Mouse (Mus musculus) forebrain, embryonic 11.5 days (tissue): Measurements from ENCODE around the gene Cxcr2. TPM values are rescaled to one million over a fixed set of nuclear protein-coding genes. Genes with fewer than 3 reads are reported as not detected.

Experiments
- ATAC-seq: fragments of 200-750 bp; cut with Nextera tagmentation; replicated peaks from 2 replicates; pipeline ENCODE4 v1.8.0; 2017; ENCODE audit warnings: moderate TSS enrichment; ENCODE audit not compliant: low FRiP score
- DNase-seq: peaks from one replicate; pipeline ENCODE4 v3.0.0-alpha.2; 2017; ENCODE audit warnings: low spot score
- H3K27ac ChIP-seq: fragments of 300-500 bp; sonication (generic); 2 replicates; pipeline ENCODE4 v1.5.1; 2014; ENCODE audit warnings: low read depth, low read length
- H3K27me3 ChIP-seq: fragments of 300-500 bp; sonication (generic); 2 replicates; pipeline ENCODE4 v1.6.1; 2014; ENCODE audit warnings: mild to moderate bottlenecking, low read length, mixed read lengths; ENCODE audit not compliant: control insufficient read depth, insufficient read depth
- H3K36me3 ChIP-seq: fragments of 300-500 bp; sonication (generic); 2 replicates; pipeline ENCODE4 v1.6.1; 2014; ENCODE audit warnings: mild to moderate bottlenecking, low read length, moderate library complexity, mixed read lengths; ENCODE audit not compliant: control insufficient read depth, insufficient read depth
- H3K4me1 ChIP-seq: fragments of 300-500 bp; sonication (generic); replicated peaks from 2 replicates; pipeline ENCODE4 v1.6.1; 2014; ENCODE audit warnings: low read length, mixed read lengths; ENCODE audit not compliant: control insufficient read depth, insufficient read depth
- H3K4me2 ChIP-seq: fragments of 300-500 bp; sonication (generic); 2 replicates; pipeline ENCODE4 v1.6.1; 2014; ENCODE audit warnings: low read depth, mild to moderate bottlenecking, low read length, moderate library complexity, mixed read lengths; ENCODE audit not compliant: severe bottlenecking
- H3K4me3 ChIP-seq: fragments of 300-500 bp; sonication (generic); 2 replicates; pipeline ENCODE4 v1.5.1; 2014; ENCODE audit warnings: low read depth, low read length
- H3K9ac ChIP-seq: fragments of 300-500 bp; sonication (generic); 2 replicates; pipeline ENCODE4 v1.6.1; 2014; ENCODE audit warnings: low read length
- H3K9me3 ChIP-seq: fragments of 300-500 bp; sonication (generic); 2 replicates; pipeline ENCODE4 v1.6.1; 2016; ENCODE audit warnings: low read length, mixed read lengths; ENCODE audit not compliant: control insufficient read depth
- WGBS: fragments of 180-500 bp; shearing (Covaris S2); extraction: QIAGEN DNeasy Blood & Tissue Kit; methylation state at CpG from one replicate; pipeline ENCODE4 v1.1.7; 2014; 5-methylcytosine and 5-hydroxymethylcytosine counted together
- polyA plus RNA-seq: library from polyadenylated mRNA; unstranded; fragments of >200 nt; fragmentation: Nextera tagmentation; extraction: Ambion mirVana; gene quantifications from 2 replicates; pipeline ENCODE4 v1.2.1, GENCODE M21; 2014

Gene Cxcr2
- polyA plus RNA-seq, 1 experiment from 2014 or later, result 0.12 TPM

DNA sequence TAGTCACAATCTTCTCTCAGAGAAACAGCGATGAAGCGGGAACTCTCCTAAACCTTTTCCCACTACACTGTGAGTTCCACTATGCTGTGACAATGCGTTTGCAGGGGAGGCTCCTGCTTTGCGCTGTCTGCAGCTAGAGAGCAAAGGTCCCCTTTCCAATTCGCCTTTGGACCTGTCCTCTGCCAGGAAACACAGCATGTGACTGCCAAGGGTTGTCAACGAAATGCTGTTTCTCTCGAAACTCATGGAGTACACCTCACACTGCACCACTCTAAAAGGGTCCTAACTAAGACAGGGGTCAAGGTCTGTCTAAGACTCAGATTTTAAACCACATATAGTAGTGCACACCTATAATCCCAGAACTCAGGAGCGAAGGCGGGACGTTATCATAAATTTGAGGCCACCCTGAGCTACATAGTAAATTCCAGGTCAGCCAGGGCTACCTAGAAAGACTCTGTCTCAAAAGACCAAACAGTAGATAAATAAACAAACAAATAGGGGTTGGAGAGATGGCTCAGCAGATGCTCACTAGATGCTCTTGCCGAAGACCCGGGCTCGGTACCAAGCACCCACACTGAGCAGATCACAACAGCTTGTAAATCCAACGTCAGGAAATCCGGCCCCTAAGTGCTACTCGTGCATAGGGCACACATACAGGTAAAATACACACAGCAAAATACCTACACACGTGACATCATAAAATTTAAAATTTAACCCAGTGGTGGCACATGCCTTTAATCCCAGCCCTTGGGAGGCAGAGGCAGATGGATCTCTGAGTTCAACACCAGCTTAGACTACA lies 43.0 kb downstream of the Cxcr2 start:
- H3K9ac ChIP-seq, result no peak overlapping the region
- H3K36me3 ChIP-seq, result no peaks in the 10 kb centered on the region
- no peak for DNase-seq
- ATAC-seq, result no peak
- H3K4me2 ChIP-seq, result no peak overlapping the region
- no peaks in the 10 kb centered on the region for H3K9me3 ChIP-seq
- H3K4me1 ChIP-seq, result no peaks in the 10 kb centered on the region
- H3K27me3 ChIP-seq, result no peaks in the 10 kb centered on the region
- no peak overlapping the region for H3K4me3 ChIP-seq
- WGBS, result 84% methylated on average over 17 of the region's 17 CpGs
- no peak overlapping the region for H3K27ac ChIP-seq

DNA sequence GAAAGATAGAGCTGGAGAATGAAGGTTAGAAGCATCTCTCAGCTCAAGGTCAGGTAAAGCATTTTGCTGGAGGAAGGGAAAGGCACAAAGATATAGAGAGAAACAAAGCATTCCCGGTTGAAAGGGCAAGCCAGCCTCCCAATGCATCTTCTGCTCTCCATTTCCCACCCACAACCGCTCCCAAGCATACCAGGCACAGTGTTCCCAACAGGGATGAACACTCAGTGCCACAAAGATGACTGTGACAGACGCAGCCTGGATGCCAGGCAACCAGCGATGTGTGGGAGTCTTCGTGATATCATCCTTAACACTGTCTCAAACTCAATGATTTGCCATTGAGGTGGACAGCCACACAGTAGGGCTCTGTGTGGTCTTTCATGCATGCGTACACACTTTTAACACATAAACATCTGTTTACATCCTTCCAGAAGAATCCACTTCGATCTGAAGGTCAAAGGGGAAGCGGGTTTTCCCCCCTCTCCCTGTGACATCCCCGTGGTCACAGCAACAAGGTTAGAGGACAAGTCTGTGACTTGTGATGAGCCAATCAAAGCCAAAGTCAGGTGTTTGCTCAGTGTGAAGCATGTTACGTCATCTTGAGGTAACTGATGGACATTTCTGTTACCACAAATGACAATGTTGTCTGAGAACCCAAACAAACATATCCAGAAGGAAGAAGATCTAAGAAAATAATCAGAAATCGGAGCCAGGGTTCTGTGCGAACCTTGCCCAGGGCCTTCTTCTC lies 44.1 kb downstream of the Cxcr2 start:
- no peak overlapping the region for H3K9ac ChIP-seq
- no peak for ATAC-seq
- H3K36me3 ChIP-seq, result no peaks in the 10 kb centered on the region

DNA sequence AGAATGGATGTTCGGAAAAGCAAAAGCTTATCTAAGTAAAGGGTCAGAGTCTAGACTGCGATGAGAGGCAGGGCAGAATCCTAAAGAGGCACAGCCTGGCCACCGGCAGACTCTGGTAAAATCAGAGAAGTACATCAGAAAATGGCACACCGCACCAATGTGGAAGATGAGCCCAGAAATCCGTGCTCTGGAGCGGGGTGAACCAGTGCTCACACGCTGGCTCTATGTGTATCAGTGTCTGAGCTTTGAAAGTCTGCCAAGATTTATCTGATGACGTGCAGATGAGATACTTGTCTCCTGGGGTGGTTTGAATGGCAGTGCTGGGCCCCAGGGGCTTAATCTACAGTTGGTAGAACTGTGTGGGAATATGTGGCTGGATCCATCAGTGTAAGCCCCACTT lies 45.3 kb downstream of the Cxcr2 start:
- H3K4me1 ChIP-seq, result no peaks in the 10 kb centered on the region
- 86% methylated on average over 8 of the region's 8 CpGs for WGBS
- ATAC-seq (no peak), DNase-seq (no peak)
- no peaks in the 10 kb centered on the region for H3K36me3 ChIP-seq
- H3K9ac ChIP-seq, result no peak overlapping the region
- H3K27me3 ChIP-seq, result no peaks in the 10 kb centered on the region
- no peak overlapping the region for H3K27ac ChIP-seq
- no peaks in the 10 kb centered on the region for H3K9me3 ChIP-seq
- H3K4me3 ChIP-seq, result no peak overlapping the region
- H3K4me2 ChIP-seq, result no peak overlapping the region

More for the DNA sequence above, 44.1 kb downstream of the Cxcr2 start:
- Histone ChIP-seq H3K27ac (no peak overlapping the region), H3K9me3 (no peaks in the 10 kb centered on the region), H3K27me3 (no peaks in the 10 kb centered on the region), H3K4me3 (no peak overlapping the region), H3K4me1 (no peaks in the 10 kb centered on the region), H3K4me2 (no peak overlapping the region)
- DNase-seq, result no peak
- 85% methylated on average over 12 of the region's 12 CpGs for WGBS

DNA sequence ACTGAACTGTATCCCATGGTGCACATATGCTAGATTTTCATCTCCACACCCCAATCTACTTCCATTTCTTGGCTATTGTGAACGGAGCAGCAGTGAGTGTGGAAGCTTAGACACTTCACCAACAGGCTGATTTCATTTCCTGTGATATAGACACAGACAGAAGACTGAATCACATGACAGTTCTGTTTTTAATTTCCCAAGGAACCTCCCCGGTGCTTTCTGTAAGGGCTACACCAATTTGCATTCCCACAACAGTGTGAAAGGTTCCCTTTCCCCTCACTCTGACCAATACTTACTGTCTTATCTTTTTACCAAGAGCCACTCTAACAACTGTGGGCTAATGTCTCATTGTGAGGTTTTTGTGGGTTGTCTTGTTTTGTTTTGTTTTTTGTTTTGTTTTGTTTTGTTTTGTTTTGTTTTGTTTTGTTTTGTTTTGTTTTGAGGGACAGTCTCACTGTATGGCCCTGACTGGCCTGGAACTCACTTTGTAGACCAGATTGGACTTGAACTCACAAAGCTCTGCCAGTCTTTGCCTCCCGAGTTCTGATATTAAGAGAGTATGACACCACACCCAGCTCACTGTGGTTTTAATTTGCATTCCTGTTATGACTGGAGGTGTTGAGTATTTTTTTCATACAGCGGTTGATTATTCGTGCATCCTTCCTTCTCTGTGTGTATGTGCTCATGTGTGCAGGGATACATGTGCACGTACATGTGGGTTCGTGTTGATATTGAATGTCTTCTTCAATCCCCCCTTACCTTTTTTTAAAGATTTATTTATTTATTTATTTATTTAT lies 47.5 kb downstream of the Cxcr2 start:
- Histone ChIP-seq H3K4me1 (no peaks in the 10 kb centered on the region), H3K9me3 (no peaks in the 10 kb centered on the region), H3K27ac (no peak overlapping the region), H3K4me2 (no peak overlapping the region), H3K4me3 (no peak overlapping the region), H3K36me3 (no peaks in the 10 kb centered on the region), H3K27me3 (no peaks in the 10 kb centered on the region), H3K9ac (no peak overlapping the region)
- ATAC-seq (no peak), DNase-seq (no peak)
- WGBS, result 86% methylated on average over 7 of the region's 7 CpGs

DNA sequence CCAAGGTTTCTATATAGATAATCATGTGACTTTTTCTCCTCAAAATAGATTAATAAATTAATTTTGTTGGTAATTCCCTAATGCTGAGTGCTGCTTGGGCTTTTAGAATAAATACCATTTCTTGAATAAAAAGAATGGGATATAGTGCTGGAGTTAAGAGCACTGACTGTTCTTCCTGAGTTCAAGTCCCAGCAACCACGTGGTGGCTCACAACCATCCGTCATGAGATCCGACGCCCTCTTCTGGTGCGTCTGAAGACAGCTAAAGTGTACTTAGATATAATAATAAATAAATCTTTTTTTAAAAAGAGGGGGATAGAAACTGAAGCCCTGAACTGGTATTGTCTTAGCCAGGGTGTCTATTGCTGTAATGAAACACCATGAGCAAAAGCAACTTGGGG lies 49.7 kb downstream of the Cxcr2 start:
- H3K36me3 ChIP-seq, result no peaks in the 10 kb centered on the region
- 68% methylated on average over 5 of the region's 5 CpGs for WGBS
- no peaks in the 10 kb centered on the region for H3K27me3 ChIP-seq
- H3K4me2 ChIP-seq, result no peak overlapping the region
- no peak overlapping the region for H3K27ac ChIP-seq
- DNase-seq, result no peak
- H3K9ac ChIP-seq, result no peak overlapping the region
- no peaks in the 10 kb centered on the region for H3K4me1 ChIP-seq
- H3K4me3 ChIP-seq, result no peak overlapping the region
- ATAC-seq, result no peak
- H3K9me3 ChIP-seq, result no peaks in the 10 kb centered on the region

DNA sequence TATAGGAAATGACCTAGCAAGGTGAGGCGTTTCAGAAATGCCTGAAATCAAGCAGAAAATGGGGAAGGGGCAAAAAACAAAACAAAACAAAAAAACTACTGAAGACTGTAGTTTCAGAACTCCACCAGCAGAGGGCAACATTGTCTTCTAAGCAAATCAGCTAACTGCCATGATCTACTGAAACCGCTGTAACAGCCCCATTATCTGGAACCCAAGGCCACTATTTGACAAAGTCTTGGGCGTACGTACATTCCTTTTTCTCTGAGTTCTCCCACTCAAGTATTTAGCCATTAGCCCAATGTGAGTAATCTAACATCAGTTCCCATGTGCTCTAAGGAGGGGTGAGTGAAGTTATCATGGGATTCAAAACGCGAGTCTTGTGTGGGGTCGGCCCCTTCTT lies 52.1 kb downstream of the Cxcr2 start:
- H3K4me3 ChIP-seq, result no peak overlapping the region
- WGBS, result 65% methylated on average over 7 of the region's 7 CpGs
- H3K4me1 ChIP-seq, result no peaks in the 10 kb centered on the region
- no peak for ATAC-seq
- H3K9me3 ChIP-seq, result no peaks in the 10 kb centered on the region
- no peak overlapping the region for H3K27ac ChIP-seq
- no peak overlapping the region for H3K9ac ChIP-seq
- H3K36me3 ChIP-seq, result no peaks in the 10 kb centered on the region
- H3K4me2 ChIP-seq, result no peak overlapping the region
- no peaks in the 10 kb centered on the region for H3K27me3 ChIP-seq
- no peak for DNase-seq

DNA sequence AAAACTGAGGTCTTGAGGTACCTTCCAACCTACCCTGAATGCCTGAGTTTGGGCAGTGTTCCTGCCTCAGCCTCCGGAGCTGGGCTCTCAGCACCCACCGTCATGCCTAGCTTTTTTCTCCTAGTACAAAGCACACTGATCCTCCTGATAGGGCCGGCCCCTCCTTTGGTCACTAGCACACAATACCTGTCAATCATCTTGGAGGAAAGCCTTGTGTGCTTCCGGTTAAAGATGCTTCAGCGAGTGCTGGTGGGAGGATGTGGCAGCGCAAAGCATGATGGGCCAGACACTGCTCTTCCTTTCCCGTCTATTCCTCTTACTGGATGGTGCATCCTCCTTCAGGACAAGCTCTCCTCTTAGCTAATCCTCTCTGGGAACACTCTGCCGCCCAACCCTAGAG lies 52.9 kb downstream of the Cxcr2 start:
- H3K9me3 ChIP-seq, result no peaks in the 10 kb centered on the region
- H3K4me3 ChIP-seq, result no peak overlapping the region
- no peaks in the 10 kb centered on the region for H3K4me1 ChIP-seq
- DNase-seq, result no peak
- H3K9ac ChIP-seq, result no peak overlapping the region
- WGBS, result 75% methylated on average over 8 of the region's 8 CpGs
- no peaks in the 10 kb centered on the region for H3K27me3 ChIP-seq
- no peak overlapping the region for H3K4me2 ChIP-seq
- no peaks in the 10 kb centered on the region for H3K36me3 ChIP-seq
- H3K27ac ChIP-seq, result no peak overlapping the region
- ATAC-seq, result no peak

DNA sequence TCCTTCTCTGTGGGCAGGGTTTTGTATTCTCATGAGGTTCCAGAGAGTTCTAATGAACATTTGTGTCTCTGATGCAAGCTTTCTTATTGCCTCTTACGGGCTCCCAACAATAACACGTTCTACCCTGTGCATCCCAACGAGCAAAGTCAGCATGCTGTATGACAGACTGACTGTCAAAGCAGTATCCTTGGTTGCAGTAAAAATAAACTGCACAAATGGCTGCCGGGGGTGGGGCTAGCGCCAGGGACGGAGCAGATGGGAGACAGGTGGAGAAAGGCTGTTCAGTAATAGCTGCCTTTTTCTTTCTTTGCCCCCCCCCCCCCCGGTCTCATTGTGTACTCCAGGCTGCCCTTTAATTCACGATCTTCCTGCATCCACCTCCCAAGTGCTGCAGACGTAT lies 54.1 kb downstream of the Cxcr2 start:
- Histone ChIP-seq H3K4me3 (no peak overlapping the region), H3K9me3 (no peaks in the 10 kb centered on the region), H3K4me1 (no peaks in the 10 kb centered on the region), H3K27ac (no peak overlapping the region), H3K36me3 (no peaks in the 10 kb centered on the region), H3K27me3 (no peaks in the 10 kb centered on the region), H3K4me2 (no peak overlapping the region), H3K9ac (no peak overlapping the region)
- WGBS, result 73% methylated on average over 9 of the region's 9 CpGs
- ATAC-seq (no peak), DNase-seq (no peak)
